Mouse (Mus musculus): Measurements from ENCODE around the gene Sfxn2.

Gene Sfxn2

DNA sequence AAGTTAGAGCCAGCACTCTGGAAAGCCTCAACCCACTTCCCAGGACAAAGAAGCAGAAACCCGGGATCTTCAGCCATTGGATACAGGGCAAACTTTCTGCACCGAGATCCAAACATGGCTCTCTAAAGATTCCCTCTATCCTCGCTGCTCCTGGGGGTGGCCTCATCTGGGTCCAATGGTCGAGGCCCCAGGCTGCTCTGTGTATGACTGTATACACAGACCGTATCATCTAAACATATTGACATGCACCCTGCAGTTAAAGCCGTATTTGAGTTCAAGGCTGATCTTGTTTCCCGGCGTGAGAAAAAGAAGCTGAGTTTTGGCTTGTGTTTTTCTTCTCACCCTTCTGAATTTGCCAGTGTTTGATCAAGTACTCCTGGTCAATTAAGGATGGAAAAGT is 30.4 kb upstream of the Sfxn2 start:
- no peak for DNase-seq (ENCODE audit: low read depth, low spot score)

GRCm38 (mm10) chr19:46547565-46547964 is 25.6 kb upstream of the Sfxn2 start:
- no peak for DNase-seq (ENCODE audit: low read depth, low spot score)

- no peak for DNase-seq (ENCODE audit: low read depth, low spot score)
Measured at GRCm38 (mm10) chr19:46548110-46548509, 25.1 kb upstream of the Sfxn2 start.

DNA sequence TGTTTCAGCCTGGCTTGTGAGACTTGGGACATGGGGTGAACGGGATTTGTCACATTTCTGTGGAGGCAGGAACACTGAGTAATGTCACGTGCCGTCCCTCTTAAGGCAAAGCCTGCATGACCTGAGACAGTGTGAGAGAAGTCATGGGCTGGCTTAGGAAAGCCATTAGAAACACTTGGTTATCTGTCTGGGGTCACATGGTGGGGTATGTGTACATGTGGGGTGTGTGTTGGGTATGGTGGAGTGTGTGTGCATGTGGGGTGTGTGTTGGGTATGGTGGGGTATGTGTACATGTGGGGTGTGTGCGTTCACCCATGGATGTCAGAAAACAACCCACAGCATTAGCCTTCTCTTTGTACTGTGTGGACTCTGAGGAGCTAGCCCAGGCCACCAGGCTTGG is 22.8 kb upstream of the Sfxn2 start:
- no peak for DNase-seq (ENCODE audit: low read depth, low spot score)

DNA sequence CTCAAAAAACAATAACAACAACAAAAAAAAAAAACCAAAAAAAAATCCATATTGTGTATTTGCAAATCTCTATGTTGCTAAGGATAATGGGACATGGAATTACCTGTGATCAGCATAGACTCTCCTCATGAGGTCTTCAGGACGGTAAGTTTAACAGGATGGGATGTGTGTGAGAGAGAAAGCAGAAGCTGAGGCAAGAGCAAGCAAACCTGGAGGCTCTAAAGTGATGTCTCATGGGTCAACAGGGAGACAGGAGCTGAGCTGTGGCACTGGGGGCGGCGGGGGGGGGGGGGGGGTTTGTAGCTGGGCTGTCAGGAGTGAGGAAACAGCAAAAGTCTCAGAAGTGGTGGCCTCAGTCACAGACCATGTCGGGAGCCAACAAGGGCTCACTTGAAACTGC is 20.7 kb upstream of the Sfxn2 start:
- no peak for DNase-seq (ENCODE audit: low read depth, low spot score)

- DNase-seq (ENCODE audit: low read depth, low spot score) = no peak
Measured at GRCm38 (mm10) chr19:46553541-46553955, 19.6 kb upstream of the Sfxn2 start.

GRCm38 (mm10) chr19:46558009-46558408 is 15.2 kb upstream of the Sfxn2 start:
- DNase-seq (ENCODE audit: low read depth, low spot score) = no peak

GRCm38 (mm10) chr19:46558631-46559030 is 14.5 kb upstream of the Sfxn2 start:
- no peak for DNase-seq (ENCODE audit: low read depth, low spot score)

DNA sequence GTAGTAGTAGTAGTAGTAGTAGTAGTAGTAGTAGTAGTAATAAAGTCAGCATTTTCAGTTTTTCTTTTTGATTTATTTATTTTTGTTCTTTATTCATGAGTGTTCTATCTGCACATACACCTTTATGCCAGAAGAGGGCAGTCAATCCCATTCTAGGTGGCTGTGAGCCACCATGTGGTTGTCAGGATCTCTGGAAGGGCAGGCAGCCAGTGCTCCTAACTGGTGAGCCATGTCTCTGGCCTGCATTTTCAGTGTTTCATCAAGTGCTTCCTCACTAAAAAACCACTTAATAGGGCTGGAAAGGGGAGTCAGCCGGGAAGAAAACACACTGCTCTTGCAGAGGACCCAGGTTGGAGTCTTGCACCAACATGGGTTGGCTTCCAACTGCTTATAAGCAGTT is 11.0 kb upstream of the Sfxn2 start:
- peak; percentile 71 for DNase-seq (ENCODE audit: low read depth, low spot score)

GRCm38 (mm10) chr19:46562581-46563515 is 10.3 kb upstream of the Sfxn2 start:
- peak; percentile 54 for DNase-seq (ENCODE audit: low read depth, low spot score)

DNA sequence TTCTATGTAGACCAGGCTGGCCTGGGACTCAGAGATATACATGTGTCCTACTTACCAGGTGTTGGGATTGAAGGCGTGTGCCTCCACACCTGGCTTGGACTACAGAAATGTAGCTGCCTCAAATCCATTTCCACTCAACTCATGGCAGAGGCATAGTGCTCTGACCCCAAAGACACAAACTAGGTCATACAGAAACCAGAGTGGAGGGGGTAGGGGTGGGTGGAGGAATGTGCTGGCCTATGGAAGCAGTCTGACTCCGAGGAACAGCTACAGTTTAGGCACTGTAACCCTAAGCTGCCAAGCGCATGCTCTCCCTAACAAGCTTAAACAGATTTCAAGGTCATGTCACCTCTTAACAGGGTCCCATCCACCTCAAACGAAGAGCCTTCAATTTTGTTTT is 9.6 kb upstream of the Sfxn2 start:
- no peak for DNase-seq (ENCODE audit: low read depth, low spot score)

DNA sequence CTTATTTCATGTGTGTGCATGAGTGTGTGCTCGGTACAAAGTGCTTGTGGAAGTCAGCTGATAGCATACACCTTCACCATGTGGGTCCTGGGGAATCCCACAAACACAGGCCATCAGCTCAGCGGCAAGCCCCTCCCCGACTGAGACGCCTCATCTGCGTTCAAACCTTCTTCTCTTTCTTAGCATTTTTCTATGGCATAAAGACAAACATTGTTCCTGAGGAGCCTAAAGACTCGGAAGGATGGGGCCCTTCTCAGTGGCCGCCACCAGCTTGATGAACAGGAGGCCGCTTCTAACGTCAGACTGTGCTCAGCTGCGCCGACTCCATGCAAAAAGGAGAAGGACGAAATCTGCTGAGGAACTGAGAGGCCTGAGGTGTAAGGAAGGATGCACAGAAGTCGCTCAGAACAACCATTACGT is 9.1 kb upstream of the Sfxn2 start:
- DNase-seq (ENCODE audit: low read depth, low spot score) = no peak

DNA sequence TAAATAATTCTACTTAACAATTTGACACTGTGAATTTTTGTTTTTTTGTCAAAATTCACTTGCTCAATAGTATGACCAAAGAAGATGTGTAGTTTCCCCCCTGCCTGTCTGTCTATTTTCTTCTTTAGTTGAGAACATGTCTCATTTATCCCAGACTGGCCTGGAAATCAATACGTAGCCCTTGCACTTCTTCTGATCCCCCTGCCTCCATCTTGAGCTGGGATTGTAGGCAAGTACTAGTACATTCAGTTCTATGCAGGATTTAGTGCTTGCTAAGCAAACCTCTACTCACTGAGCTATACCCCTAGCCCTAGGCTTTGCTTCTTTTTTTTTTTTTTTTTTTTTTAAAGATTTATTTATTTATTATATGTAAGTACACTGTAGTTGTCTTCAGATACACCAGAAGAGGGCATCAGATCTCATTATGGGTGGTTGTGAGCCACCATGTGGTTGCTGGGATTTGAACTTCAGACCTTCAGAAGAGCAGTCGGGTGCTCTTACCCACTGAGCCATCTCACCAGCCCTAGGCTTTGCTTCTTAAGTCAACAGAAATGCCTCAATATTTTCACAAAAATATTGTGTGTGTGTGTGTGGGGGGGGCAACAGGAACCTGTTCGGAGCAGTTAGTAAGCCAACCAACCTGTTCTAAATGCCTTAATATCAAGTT is 1.8 kb upstream of the Sfxn2 start:
- peak; percentile 16 for DNase-seq (ENCODE audit: low read depth, low spot score)

- no peak for DNase-seq (ENCODE audit: low read depth, low spot score)
Measured at GRCm38 (mm10) chr19:46571878-46572244, 1.3 kb upstream of the Sfxn2 start.

DNA sequence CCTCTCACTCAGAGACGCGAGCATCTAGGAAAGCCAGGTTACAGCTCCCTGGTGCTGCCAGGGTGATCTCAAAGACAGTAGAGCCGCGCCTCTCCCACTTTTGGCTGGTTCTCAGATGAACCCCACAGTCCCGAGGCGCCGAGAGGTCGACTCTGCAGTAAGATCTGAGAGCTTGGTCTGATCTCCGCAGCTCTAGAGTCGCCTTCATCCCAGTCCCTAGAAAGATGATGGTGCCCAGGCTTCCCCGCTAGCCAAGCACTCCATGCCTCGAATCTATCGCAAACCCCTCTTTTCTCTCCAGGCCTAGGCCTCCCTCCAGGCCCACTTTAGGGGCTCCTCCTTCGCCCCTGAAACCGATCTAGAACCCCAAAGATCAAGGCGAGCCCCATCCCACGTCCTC is 617 bp upstream of the Sfxn2 start:
- DNase-seq (ENCODE audit: low read depth, low spot score) = no peak

DNA sequence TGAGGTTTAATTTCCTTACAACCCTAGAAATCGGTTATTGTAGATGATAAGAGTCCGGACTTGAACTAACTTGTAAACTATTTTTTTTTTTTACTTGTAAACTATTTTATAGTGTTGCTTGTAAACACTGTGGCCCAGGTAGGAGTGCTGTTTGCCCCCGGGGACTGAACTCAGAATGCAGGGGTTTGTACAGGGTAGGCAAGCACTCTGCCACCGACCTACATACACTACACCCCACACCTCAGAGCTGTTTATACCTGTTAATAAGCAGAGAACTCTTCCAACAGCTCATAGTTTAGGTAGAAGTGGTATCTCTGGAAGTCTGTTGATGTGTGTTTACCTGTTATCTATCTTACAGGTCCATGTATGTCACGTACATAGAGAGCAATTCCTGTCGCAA is 825 bp downstream of the Sfxn2 start:
- DNase-seq (ENCODE audit: low read depth, low spot score) = peak; percentile 25

DNA sequence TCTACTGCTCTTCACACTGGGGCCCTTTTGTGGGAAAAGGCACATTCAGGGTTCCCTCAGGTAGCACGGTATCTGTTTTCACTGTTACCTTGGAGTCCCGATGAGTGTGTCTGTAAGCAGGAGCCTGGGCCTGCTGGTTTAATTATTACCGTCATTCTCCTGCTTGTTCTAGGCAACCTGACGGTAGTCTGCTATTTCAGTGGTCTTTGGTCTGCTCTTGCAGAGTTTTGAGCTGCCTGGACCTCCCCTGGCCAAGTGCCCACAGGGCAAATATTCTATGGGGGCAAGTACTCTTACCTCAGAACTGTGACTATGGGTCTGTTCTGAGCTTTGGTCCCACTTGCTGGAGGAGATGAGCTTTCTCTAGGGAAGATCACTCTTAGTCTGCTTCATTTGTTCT is 2.0 kb downstream of the Sfxn2 start:
- no peak for DNase-seq (ENCODE audit: low read depth, low spot score)

GRCm38 (mm10) chr19:46587823-46588508 is 14.8 kb downstream of the Sfxn2 start:
- peak; percentile 70 for DNase-seq (ENCODE audit: low read depth, low spot score)

DNA sequence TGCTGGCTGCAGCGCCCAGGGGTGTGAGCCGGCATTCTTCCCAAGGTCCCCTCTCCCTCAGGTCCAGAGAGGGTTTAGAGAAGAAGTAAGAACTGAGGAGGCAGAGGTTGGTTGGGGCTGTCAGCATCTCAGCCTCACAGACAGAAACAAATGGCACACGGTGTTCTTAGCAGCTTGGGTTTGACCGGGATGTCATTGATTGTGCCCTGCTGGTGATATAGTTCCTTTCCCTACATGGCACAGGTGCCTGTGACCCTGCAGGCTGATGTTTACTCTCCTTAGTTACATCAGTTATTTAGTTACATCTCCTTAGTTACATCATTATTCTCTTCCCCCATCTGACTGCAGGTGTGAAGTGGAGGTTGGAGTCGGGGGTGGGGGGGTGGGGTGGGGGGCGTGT is 18.4 kb downstream of the Sfxn2 start:
- no peak for DNase-seq (ENCODE audit: low read depth, low spot score)

- DNase-seq (ENCODE audit: low read depth, low spot score) = peak; percentile 41
Measured at GRCm38 (mm10) chr19:46592751-46593439, 19.7 kb downstream of the Sfxn2 start.

- DNase-seq (ENCODE audit: low read depth, low spot score) = no peak
Measured at GRCm38 (mm10) chr19:46598187-46598586, 25.0 kb downstream of the Sfxn2 start.

- DNase-seq (ENCODE audit: low read depth, low spot score) = peak; percentile 99
Measured at GRCm38 (mm10) chr19:46598720-46599252, 25.6 kb downstream of the Sfxn2 start, which contains the start of gene Wbp1l. Gene Wbp1l (plus strand): TSS chr19:46599084.

Data from A20 (cell line).